Mouse (Mus musculus): ENCODE data around the gene Prkch.

- TF ChIP-seq MYOD1 (IDR thresholded peaks at IDR 0.05; ENCODE audit: control insufficient read depth, insufficient read length, low read depth) (no peak), CTCF (IDR thresholded peaks at IDR 0.05; ENCODE audit: control insufficient read depth, insufficient read depth, insufficient read length) (no peak), CEBPB (IDR thresholded peaks at IDR 0.05; ENCODE audit: low read depth) (no peak), MYOG (IDR thresholded peaks at IDR 0.05; ENCODE audit: control insufficient read depth, extremely low read depth, insufficient read length) (no peak), USF1 (IDR thresholded peaks at IDR 0.05; ENCODE audit: low read depth) (no peak), FOSL1 (IDR thresholded peaks at IDR 0.05; ENCODE audit: insufficient read depth, low read length, poor library complexity, severe bottlenecking) (no peak), MAX (IDR thresholded peaks at IDR 0.05) (no peak)
These were observed 114.2 kb downstream of the Prkch start for GRCm38 (mm10) chr12:73698841-73699240.
